Mouse (Mus musculus): Measurements from ENCODE around the gene Kif6. TPM values are rescaled to one million over a fixed set of nuclear protein-coding genes. Genes with fewer than 3 reads are reported as not detected.

Kif6 gene
- polyA plus RNA-seq, 1 experiment from 2014 or later = 1.6 TPM

GRCm38 (mm10) chr17:49672421-49672820, 57.5 kb downstream of the Kif6 start:
- H3K36me3 ChIP-seq = no peaks in the 10 kb centered on the region
- H3K9me3 ChIP-seq (replicated peaks) = peaks cover 4% of the 10 kb centered on the region; the same call in 1 of the 2 replicates
- no peak for DNase-seq (ENCODE audit: low spot score)
- H3K27me3 ChIP-seq (ENCODE audit: low read depth, poor library complexity, severe bottlenecking) = no peaks in the 10 kb centered on the region
- WGBS = 88% methylated on average over 5 of the region's 5 CpGs
- H3K4me3 ChIP-seq = no peak overlapping the region
- no peak overlapping the region for H3K27ac ChIP-seq (replicated peaks)
- H3K4me1 ChIP-seq = no peaks in the 10 kb centered on the region

- no peaks in the 10 kb centered on the region for H3K36me3 ChIP-seq
- H3K4me3 ChIP-seq = no peak overlapping the region
- H3K27me3 ChIP-seq (ENCODE audit: low read depth, poor library complexity, severe bottlenecking) = no peaks in the 10 kb centered on the region
- H3K27ac ChIP-seq (replicated peaks) = no peak overlapping the region
- no peaks in the 10 kb centered on the region for H3K4me1 ChIP-seq
- DNase-seq (ENCODE audit: low spot score) = no peak
- 72% methylated on average over 4 of the region's 4 CpGs for WGBS
- H3K9me3 ChIP-seq (replicated peaks) = peaks cover 4% of the 10 kb centered on the region; the same call in 1 of the 2 replicates
Observed at GRCm38 (mm10) chr17:49675629-49676028, 60.7 kb downstream of the Kif6 start.

DNA sequence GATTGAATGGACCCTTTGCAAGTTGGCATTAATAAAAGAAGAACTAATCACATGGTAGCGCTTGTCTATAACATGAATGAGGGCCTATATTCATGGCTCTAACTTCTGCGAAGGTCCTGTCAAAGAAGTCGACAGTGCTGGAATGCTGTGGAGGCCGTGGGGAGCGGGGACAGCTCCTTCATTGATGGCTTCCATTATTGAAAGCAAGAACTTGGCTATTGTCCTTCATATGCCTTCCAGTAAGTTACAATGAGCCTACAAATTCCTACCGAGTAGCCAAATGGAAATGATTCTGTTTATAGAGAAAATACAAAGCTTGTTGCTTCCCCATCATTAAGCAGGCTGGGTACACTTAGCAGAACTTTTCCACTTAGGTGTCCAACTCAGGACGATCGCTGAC, 66.5 kb downstream of the Kif6 start:
- 80% methylated on average over 8 of the region's 8 CpGs for WGBS
- H3K27me3 ChIP-seq (ENCODE audit: low read depth, poor library complexity, severe bottlenecking) = no peaks in the 10 kb centered on the region
- H3K27ac ChIP-seq (replicated peaks) = no peak overlapping the region
- H3K4me3 ChIP-seq = no peak overlapping the region
- H3K9me3 ChIP-seq (replicated peaks) = no peaks in the 10 kb centered on the region
- H3K4me1 ChIP-seq = peaks cover 16% of the 10 kb centered on the region; the same call in 1 of the 2 replicates
- no peaks in the 10 kb centered on the region for H3K36me3 ChIP-seq
- DNase-seq (ENCODE audit: low spot score) = no peak

- H3K27me3 ChIP-seq (ENCODE audit: low read depth, poor library complexity, severe bottlenecking) = no peaks in the 10 kb centered on the region
- no peaks in the 10 kb centered on the region for H3K9me3 ChIP-seq (replicated peaks)
- H3K36me3 ChIP-seq = no peaks in the 10 kb centered on the region
- DNase-seq (ENCODE audit: low spot score) = no peak
- H3K4me3 ChIP-seq = no peak overlapping the region
- WGBS = 21% methylated on average over 2 of the region's 2 CpGs
- H3K4me1 ChIP-seq = peaks cover 16% of the 10 kb centered on the region; the same call in 1 of the 2 replicates
- H3K27ac ChIP-seq (replicated peaks) = no peak overlapping the region
Observed at GRCm38 (mm10) chr17:49684146-49684545, 69.2 kb downstream of the Kif6 start.

DNA sequence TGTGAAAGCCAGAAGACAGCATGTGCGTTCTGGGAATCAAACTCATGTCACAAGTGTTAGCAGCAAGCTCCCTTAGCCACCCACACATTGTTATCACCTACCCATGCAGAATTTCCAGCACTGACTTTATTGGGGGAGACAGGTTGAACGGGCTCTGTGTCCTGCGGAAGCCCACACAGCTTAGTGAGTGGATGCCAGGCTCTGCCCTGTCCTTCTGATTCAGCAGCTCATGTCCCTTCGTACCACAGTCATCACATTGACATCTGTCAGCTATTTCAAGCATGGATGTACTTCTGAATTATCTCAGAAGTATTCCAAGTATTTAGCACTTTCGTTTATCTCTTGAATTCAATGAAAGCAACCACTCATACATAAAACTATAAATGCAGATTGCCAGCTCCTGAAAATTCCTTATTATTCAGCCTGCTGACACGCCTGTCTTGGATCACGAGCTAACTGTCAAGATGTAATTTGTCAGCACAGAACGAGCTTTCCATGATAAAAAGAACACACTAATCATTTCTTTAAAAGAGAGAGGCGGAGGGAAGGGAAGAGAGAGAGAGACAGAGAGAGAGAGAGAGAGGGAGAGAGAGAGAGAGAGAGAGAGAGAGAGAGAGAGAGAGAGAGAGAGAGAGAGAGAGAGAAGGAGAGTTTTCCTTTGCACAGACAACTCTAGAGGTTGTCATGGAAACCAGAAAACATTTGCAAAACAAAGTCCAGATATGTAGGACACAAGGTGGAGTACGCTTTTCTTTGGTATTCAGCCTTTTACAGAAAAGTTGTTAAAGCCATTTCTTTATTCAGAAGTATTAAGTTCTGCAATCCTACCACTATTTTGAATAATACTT, 75.9 kb downstream of the Kif6 start:
- H3K36me3 ChIP-seq = no peaks in the 10 kb centered on the region
- H3K4me3 ChIP-seq = no peak overlapping the region
- no peaks in the 10 kb centered on the region for H3K27me3 ChIP-seq (ENCODE audit: low read depth, poor library complexity, severe bottlenecking)
- peaks cover 12% of the 10 kb centered on the region; the same call in 1 of the 2 replicates for H3K4me1 ChIP-seq
- no peak overlapping the region for H3K27ac ChIP-seq (replicated peaks)
- DNase-seq (ENCODE audit: low spot score) = no peak
- H3K9me3 ChIP-seq (replicated peaks) = no peaks in the 10 kb centered on the region
- 80% methylated on average over 10 of the region's 10 CpGs for WGBS

GRCm38 (mm10) chr17:49691455-49691805, 76.5 kb downstream of the Kif6 start:
- no peak for DNase-seq (ENCODE audit: low spot score)
- no peaks in the 10 kb centered on the region for H3K27me3 ChIP-seq (ENCODE audit: low read depth, poor library complexity, severe bottlenecking)
- no peaks in the 10 kb centered on the region for H3K9me3 ChIP-seq (replicated peaks)
- H3K36me3 ChIP-seq = no peaks in the 10 kb centered on the region
- H3K4me3 ChIP-seq = no peak overlapping the region
- WGBS = 88% methylated on average over 9 of the region's 9 CpGs
- H3K27ac ChIP-seq (replicated peaks) = no peak overlapping the region
- H3K4me1 ChIP-seq = peaks cover 12% of the 10 kb centered on the region; the same call in 1 of the 2 replicates

DNA sequence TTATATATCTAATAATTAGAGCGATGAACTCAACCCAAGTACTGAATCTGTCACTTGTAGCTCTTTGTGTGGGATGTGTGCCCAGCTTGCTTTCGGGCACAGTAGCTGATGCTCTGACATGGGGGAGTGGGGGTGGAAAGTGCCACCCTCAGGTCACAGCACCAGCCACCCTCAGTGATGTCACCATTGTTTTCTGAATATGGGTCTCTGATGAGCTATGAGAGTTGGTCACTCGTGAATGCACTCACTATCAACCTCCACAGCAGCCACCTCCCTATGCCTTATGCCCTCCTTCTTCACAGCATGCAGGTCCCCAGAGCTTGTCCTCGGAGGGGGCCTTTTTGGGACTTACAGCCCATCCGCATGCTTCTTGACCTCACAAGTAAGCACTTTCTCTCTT, 78.3 kb downstream of the Kif6 start:
- H3K4me1 ChIP-seq = peaks cover 12% of the 10 kb centered on the region; the same call in 1 of the 2 replicates
- H3K36me3 ChIP-seq = no peaks in the 10 kb centered on the region
- H3K4me3 ChIP-seq = no peak overlapping the region
- H3K27ac ChIP-seq (replicated peaks) = no peak overlapping the region
- H3K9me3 ChIP-seq (replicated peaks) = no peaks in the 10 kb centered on the region
- no peaks in the 10 kb centered on the region for H3K27me3 ChIP-seq (ENCODE audit: low read depth, poor library complexity, severe bottlenecking)
- no peak for DNase-seq (ENCODE audit: low spot score)
- 81% methylated on average over 5 of the region's 5 CpGs for WGBS

GRCm38 (mm10) chr17:49697220-49697619, 82.3 kb downstream of the Kif6 start:
- Histone ChIP-seq H3K4me1 (no peaks in the 10 kb centered on the region), H3K36me3 (no peaks in the 10 kb centered on the region), H3K27me3 (ENCODE audit: low read depth, poor library complexity, severe bottlenecking) (no peaks in the 10 kb centered on the region), H3K27ac (replicated peaks) (no peak overlapping the region), H3K4me3 (no peak overlapping the region), H3K9me3 (replicated peaks) (no peaks in the 10 kb centered on the region)
- DNase-seq (ENCODE audit: low spot score) = no peak
- 95% methylated on average over 5 of the region's 5 CpGs for WGBS

- DNase-seq (ENCODE audit: low spot score) = no peak
- Histone ChIP-seq H3K27ac (replicated peaks) (no peak overlapping the region), H3K27me3 (ENCODE audit: low read depth, poor library complexity, severe bottlenecking) (no peaks in the 10 kb centered on the region), H3K4me3 (no peak overlapping the region), H3K9me3 (replicated peaks) (no peaks in the 10 kb centered on the region), H3K4me1 (no peaks in the 10 kb centered on the region), H3K36me3 (no peaks in the 10 kb centered on the region)
- WGBS = 86% methylated on average over 12 of the region's 12 CpGs
Observed at GRCm38 (mm10) chr17:49703492-49704249, 88.7 kb downstream of the Kif6 start.

DNA sequence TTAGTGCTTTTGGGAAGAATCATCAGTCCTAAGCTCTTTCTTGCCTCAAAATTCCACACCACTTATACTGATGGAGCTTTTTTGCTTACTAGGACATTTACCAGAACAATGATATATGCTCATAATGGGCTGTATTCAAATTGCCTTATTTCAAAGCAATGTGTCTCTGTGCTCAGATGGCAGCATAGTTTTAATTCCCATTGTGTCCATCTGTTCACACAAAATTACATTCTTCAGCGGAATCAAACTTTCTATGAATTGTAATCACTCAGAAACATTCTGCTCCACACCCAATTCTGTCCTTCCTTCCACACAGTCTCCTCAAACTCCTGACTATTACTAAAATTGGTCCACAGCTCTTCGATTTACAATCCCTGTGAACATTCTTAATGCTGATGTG, 94.3 kb downstream of the Kif6 start:
- 78% methylated on average over 2 of the region's 2 CpGs for WGBS

DNA sequence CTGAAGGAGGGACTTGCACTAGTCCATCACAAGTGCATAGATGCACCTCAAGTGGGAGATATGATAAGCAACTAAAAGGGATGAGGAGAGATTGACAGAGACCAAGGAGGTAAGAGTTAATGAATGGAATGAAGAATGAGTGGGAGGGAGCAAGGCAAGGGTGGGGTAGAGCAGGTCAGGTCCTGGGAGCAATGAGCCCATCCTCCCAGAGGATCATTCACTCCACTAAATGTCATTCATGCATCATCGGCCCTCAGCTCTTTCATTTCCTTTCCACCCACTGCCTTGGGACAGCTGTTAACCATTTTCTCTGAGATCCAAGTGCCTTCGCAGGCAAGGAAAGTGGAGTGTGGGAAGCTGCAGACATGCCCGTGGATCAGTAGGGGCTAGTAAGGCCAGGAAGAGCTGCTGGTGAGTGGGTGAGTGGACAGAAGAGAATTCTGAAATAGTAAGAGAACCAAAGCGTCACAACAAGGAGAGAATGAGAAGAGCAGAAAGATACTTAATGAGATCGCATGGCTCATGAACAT, 95.2 kb downstream of the Kif6 start:
- no peaks in the 10 kb centered on the region for H3K27me3 ChIP-seq (ENCODE audit: low read depth, poor library complexity, severe bottlenecking)

More for the DNA sequence above, 94.3 kb downstream of the Kif6 start:
- no peak overlapping the region for H3K4me3 ChIP-seq
- H3K9me3 ChIP-seq (replicated peaks) = no peaks in the 10 kb centered on the region
- no peaks in the 10 kb centered on the region for H3K4me1 ChIP-seq
- no peak overlapping the region for H3K27ac ChIP-seq (replicated peaks)
- H3K27me3 ChIP-seq (ENCODE audit: low read depth, poor library complexity, severe bottlenecking) = no peaks in the 10 kb centered on the region
- H3K36me3 ChIP-seq = no peaks in the 10 kb centered on the region
- no peak for DNase-seq (ENCODE audit: low spot score)

DNA sequence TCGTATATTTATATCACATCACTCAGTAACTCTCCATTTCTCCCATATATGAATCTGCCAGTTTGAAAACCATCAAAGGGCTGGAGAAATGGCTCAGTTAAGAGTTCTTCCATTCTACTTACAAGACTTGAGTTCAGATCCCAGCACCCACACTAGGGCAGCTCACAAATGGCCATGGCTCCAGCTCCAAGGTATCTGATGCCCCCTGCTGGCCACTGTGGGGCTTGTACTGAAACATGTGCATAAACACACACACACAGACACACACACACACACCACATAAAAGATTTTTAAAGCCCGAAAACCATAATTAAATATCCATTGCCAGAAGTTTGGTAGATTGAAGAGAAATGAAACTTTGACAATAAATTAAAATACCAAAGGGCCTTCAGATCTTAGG, 111.3 kb downstream of the Kif6 start:
- 93% methylated on average over 2 of the region's 2 CpGs for WGBS
- no peak overlapping the region for H3K27ac ChIP-seq (replicated peaks)
- H3K4me3 ChIP-seq = no peak overlapping the region
- no peaks in the 10 kb centered on the region for H3K4me1 ChIP-seq
- H3K27me3 ChIP-seq (ENCODE audit: low read depth, poor library complexity, severe bottlenecking) = no peaks in the 10 kb centered on the region
- no peaks in the 10 kb centered on the region for H3K9me3 ChIP-seq (replicated peaks)
- no peak for DNase-seq (ENCODE audit: low spot score)
- no peaks in the 10 kb centered on the region for H3K36me3 ChIP-seq

More for the DNA sequence above, 95.2 kb downstream of the Kif6 start:
- Histone ChIP-seq H3K27ac (replicated peaks) (no peak overlapping the region), H3K9me3 (replicated peaks) (no peaks in the 10 kb centered on the region), H3K4me3 (no peak overlapping the region), H3K4me1 (no peaks in the 10 kb centered on the region), H3K36me3 (no peaks in the 10 kb centered on the region)
- DNase-seq (ENCODE audit: low spot score) = no peak
- WGBS = 90% methylated on average over 5 of the region's 5 CpGs

- no peaks in the 10 kb centered on the region for H3K36me3 ChIP-seq
- no peaks in the 10 kb centered on the region for H3K9me3 ChIP-seq (replicated peaks)
- no peak overlapping the region for H3K4me3 ChIP-seq
- 88% methylated on average over 4 of the region's 4 CpGs for WGBS
- no peak for DNase-seq (ENCODE audit: low spot score)
- no peak overlapping the region for H3K27ac ChIP-seq (replicated peaks)
- no peaks in the 10 kb centered on the region for H3K4me1 ChIP-seq
- no peaks in the 10 kb centered on the region for H3K27me3 ChIP-seq (ENCODE audit: low read depth, poor library complexity, severe bottlenecking)
Observed at GRCm38 (mm10) chr17:49726976-49727375, 112.0 kb downstream of the Kif6 start.
